Mouse (Mus musculus): Measurements from ENCODE around the gene Arhgap35.

The Arhgap35 gene

DNA sequence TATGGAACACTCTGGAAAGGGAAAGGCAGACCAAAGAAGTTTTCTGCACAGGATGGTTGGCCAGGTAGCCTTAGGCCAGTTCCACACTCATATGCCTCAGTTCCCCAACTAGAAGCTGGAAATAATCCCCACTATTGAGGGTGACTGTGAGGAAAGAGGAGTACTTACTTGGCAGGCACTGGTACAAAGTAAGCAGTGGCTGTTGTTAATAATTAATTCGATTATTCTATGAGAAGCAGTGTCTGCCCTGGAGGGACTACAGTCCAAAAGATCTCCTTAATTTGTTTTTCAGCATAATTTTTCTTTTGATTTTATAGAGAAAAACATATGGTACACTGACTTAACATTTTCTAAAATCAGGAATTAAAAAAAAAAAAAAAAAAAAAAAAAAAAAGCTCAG is 10.7 kb downstream of the Arhgap35 start:
- DNase-seq (ENCODE audit: low spot score in 2 of 2), result no peak

DNA sequence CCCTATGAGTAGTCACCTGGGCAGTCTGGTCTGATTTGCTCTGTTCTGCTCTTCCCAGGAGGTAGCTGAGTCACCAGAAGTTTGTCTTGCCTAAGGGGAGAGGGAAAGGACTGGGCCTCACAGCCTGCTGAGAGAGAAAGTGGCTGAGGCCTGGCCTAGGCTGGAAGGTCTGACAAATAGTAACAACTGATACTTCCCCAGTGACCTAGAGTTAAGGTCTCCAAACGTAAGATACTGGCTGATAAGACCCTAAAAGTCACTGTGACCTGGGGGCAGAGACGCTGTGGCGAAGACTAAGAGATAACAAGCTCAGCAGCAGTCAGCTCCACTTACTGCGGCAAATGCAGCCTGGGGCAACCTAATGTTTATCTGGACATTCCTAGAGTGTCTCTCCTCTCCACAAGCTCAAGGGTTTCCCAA is 13.1 kb downstream of the Arhgap35 start:
- peak in 1 of 2 experiments; percentile 2 for DNase-seq (ENCODE audit: low spot score in 2 of 2)

DNA sequence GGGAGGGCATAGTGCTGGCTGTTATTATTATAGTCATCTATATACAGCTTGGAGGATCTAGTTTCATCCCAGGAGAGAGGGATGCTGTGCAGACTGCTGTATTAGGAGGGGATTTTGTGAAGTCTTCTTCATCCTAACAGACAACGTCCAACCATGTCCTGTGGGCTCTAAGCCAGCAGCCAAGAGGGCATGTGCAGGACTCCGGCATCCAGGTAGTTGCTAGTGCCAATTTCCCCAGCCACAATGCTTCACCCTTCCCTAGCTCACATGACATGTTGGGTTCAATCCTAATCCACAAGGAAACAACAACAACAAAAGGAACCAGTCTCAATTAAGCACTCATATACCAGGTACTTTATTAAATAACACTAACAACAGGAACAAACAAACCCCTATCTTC is 15.8 kb downstream of the Arhgap35 start:
- DNase-seq (ENCODE audit: low spot score in 2 of 2), result no peak

DNA sequence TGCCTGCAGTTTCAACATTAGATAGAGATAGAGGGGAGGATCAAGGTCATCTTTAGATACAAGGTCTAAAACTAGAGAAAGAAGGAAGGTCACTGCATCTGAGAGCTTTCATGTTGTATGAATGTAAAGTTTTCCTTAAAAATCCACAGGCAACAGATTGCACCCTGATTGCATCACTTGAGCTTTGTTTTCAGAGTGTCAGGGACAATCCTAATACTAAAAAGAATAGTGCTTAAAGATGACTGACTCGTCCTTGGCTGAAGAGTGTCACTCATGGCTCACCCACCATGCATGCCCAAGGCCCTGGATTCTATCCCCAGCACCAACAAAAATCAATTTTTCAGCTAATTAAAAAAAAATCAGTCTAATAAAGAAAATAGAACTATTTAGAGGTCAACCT is 23.5 kb downstream of the Arhgap35 start:
- no peak for DNase-seq (ENCODE audit: low spot score in 2 of 2)

DNA sequence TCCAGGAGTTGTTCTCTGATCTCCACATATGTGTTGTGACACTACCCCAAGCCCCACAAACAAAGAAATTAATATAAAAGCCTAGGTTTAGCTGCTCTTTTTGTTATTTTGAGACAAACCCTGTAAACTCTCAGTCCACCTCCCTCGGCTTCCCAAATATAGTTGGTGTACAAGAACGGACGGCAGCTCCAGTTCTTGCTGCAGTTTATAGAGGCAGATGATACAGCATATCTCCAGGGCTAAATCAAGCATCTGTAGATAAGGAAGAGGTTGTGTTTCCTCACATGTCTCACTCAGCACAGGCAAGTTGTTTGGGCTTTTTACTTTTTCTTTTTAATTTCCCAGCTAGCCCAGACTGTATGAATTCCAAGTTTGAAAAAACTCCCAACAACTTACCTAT is 27.1 kb downstream of the Arhgap35 start:
- DNase-seq (ENCODE audit: low spot score in 2 of 2), result no peak

DNA sequence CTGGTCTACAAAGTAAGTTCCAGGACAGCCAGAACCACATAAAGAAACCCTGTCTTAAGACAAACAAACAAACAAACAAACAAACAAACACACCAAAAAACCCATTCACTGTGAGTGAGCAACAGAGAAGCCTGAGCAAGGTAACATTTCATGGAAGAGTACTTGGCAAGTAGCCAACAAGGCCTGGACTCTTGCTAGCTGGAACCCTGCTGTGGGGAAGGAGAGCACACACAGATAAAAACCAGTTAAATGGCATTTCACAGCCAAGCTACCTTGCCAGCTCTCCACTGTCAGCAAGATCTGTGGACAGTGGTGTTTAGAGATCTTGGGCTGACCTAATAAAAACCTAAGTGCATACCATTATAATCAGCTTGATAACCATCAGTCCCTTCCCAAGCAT is 30.4 kb downstream of the Arhgap35 start:
- DNase-seq (ENCODE audit: low spot score in 2 of 2), result no peak

DNA sequence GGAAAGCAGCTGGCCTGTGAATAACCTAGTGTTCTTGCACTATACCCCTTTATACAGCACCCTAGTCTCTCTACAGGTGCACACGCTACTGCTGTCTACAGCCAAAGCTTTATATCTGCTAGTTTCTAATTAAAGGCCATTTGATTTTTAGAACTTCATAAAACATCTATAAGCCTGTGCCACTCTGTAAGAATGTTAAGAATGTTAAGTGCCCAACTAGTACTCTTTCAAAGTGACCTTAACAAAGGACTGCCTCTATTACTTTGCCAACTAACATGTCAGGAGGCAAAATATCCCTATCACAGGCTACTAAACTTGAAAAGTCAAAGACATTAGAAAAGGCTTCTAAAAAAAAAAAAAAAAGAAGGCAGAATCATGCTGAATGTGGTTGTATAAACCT is 31.0 kb downstream of the Arhgap35 start:
- no peak for DNase-seq (ENCODE audit: low spot score in 2 of 2)

DNA sequence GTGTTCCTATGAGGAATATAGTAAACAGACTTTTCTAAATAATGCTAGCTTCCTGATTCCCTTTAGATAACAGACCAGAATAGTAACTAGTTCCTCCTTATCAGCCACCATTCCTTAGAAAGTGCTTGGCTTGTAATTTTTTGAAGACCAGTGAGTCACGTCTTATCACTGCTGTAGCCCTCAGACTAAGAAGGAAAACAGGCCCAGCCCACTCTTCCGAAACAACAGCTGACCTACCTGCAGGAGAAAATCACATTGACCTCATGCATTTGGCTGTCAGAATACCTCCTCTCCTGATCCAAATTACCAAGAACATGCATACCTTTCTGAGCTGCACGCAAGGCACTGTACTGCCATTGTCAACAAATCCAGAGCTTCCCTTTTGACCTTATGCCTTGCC is 32.5 kb downstream of the Arhgap35 start:
- DNase-seq (ENCODE audit: low spot score in 2 of 2), result no peak

DNA sequence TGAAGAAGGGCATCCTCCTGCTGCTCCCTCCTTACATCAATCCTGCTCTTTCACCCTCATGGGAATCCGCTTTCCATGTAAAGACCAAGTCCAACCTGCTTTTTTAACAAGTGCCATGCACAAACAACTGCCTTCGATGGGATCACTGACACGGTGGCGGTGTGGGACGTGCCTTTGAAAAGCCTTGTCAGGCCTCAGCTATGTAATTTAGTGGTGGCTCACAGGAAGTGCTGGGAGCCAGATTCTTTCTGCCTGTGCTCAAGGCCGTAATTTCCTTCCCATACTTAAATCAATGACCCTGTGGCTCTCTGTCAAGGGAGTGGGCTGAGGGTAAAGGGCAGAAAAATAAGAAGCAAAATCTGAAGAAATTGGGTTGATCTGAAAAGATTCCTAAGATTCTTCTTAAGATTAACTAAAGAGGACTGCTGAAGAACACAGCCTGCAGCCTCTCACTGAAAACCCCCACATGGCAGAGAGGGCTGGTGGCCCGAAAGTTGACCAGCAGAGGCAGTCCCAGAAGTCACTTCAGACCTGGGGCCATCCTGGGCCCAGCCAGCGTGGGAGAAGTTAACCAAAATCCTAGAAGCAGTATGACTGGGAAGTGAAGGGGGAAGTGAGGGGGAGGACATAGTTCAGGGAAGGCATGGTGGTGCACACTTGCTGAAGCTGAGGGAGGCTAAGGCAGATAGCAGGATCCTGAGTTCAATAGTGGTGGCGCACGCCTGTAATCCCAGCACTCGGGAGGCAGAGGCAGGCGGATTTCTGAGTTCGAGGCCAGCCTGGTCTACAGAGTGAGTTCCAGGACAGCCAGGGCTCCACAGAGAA is 33.3 kb downstream of the Arhgap35 start:
- peak; percentile 2 to 9 for DNase-seq (ENCODE audit: low spot score in 2 of 2)

DNA sequence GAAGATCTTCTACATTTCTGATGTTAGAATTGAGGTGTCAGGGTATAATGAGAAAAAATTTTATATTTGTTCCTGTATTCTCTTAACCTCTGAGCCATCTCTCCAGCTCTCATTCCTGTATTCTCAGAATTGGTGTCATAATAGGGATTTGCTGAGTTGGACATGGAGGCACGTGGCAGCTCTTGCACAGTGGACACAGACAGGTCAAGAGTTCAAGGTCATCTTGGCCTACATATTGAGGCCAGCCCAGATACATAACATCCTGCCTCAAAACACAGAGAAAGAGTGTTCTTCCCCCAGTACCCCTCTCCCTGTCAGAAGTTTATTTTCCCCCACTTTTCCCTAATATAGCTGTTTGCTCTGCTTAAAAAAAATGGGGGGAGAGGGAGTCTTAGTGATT is 38.1 kb downstream of the Arhgap35 start:
- no peak for DNase-seq (ENCODE audit: low spot score in 2 of 2)

DNA sequence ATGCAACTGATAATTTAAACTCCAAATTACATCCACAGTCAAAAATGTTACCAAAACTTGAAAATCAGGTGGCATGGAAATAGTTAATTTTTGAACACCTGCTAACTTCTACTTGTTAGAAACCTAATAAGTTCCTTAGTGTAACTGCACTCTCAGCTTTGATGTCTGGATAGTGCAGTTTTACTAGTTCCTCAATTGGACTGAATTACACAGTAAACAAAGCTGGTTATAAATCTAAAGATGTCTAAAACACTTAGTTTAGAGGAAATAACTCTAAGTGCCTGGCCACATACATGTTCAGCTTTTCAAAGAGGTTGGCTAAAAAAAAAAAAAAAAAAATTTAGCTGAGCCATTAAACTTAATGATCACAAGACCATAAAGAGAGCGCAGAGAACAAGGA is 43.6 kb downstream of the Arhgap35 start:
- DNase-seq (ENCODE audit: low spot score in 2 of 2), result no peak

DNA sequence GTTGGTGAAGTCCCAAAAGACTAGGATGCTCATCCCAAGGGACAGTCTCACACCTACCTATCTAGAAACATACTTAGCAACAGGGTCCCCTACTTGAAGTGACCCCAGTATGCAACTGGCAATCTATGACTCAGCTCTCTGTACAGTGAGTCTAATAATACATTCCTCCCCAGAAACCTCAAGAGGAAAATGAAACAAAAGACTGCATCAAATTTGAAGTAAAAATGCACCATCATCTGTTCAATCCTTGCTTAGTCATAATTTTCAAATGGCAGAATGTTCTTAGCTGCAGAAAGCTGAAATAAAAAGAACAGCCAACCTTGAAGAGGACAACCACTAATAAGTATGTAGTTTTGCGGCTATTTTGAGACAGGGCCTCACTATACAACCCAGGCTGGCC is 44.1 kb downstream of the Arhgap35 start:
- DNase-seq (ENCODE audit: low spot score in 2 of 2), result no peak

DNA sequence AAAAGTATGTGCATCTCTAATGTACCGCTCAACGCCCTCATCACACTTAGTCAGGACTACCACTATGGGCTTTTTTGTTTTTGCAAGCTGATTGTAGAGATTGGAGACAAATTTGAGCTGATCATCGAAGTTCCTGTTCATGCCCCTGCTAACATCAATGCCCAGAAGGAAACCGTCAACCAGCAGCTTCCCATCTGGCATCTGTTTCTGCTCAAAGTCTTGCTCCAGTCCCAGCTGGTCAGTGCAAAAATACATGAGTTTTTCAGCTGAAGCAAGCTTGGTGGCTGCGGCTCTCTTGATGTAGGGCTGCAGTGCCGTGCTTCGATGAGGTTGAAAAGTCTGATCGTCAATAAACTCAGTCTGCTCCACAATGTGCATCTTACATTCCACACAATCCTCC is 50.3 kb downstream of the Arhgap35 start:
- DNase-seq (ENCODE audit: low spot score in 2 of 2), result no peak

DNA sequence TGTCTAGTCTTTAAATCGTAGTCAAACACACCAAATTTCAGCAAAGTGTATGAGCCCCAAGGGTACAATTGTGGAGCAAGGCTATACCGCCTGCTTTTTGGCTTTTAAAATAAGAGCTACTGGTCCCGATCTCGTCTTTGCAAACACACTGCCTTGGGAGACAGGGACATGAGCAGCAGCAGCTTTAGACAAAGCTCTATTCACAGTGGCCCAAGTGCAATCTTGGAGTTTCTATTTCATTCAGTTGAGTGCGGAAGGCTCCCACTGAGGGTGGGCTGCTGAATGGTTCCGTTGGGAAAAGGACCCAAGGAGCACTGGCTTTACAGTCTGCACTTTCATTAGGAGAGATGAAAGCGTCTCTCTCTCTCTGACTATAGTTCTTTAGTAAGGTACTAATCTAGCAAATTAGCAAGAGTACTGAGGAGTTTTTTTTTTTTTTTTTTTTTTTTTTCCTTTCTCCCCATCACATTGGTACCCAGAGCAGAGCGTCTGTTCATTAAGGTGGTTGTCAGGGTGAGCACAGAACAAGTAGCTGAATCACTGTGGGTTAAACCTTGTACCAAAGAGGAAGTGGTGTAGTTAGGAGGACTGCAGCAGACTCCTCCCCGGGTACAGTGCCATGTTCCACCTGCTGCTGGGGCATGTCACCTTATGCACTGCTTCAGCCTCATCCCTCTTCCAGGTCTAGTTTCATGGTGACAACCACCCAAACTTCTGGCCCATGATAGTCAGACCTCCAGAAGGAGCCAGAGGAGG is 56.8 kb downstream of the Arhgap35 start:
- peak; percentile 22 to 25 for DNase-seq (ENCODE audit: low spot score in 2 of 2)

DNA sequence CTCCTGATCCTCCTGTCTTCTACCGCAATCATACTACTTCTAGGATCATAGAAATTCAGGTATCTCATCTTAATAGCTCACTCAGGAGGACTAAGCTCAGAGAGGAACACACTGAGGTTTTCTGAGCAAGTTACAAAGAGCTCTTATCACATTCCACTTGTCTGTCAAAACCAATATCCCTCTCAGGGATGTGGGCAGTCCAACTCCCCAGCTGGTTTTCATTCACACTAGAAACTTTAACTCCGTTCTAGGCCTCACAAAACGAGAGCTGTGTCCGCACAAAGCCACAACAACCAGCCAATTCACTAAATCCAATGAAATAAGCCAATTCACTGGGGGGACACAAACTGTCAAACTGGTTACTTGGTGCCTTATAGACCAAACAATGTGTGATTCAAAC is 57.5 kb downstream of the Arhgap35 start:
- DNase-seq (ENCODE audit: low spot score in 2 of 2), result no peak

DNA sequence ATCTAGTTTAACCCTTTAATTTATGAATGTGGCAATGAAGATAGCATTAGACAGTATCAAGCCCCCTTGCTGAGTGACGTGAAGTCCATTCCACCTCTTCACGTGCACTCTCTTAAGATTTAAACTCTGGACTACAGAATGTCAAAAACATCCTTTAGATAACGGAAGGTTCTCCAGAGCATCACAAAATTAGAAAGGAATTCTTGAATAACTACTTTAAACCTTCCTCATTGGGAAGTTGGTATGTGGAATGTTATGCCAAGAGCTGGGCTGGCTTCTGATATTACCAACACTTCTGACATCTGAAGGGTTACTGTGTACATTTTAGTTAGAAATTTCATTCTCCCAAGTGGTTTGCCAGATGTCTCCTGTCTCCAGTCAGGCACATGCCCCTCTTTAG is 60.6 kb downstream of the Arhgap35 start:
- no peak for DNase-seq (ENCODE audit: low spot score in 2 of 2)

DNA sequence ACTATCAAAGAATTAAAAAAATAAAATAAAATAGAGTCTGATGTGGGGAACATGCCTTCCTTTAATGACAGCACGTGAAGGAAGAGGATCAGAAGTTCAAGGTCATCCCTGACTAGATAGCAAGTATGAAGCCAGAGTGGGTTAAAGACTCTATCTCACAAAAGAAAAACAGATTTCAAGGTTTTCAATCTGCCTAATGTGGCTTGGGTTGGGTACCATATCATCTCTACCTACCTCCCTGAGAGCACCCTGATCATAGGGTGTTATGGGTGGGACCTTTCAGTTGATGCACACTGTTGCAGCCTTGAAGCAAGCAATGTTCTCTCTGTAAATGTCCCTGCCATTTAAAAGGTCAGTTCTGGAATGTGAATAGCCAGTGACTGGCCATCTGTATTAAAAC is 63.2 kb downstream of the Arhgap35 start:
- DNase-seq (ENCODE audit: low spot score in 2 of 2), result no peak

DNA sequence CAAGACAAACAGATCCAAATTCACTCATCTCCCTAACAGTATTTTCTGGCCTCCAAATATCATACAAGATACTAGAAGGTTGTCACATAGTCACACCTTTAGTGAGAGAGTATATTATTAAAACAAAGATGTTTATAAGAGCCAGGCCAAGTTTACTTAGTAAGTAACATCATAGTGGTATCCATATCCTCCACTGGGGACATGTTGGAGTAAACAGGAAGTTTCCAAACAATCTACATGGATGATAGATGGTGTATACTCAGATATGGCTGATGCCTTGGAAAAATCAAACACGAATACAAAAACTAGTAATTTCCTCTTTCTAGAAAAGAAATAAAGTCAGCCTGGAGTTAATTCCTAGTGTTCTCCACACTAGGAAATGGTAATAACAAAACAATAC is 65.5 kb downstream of the Arhgap35 start:
- no peak for DNase-seq (ENCODE audit: low spot score in 2 of 2)

DNA sequence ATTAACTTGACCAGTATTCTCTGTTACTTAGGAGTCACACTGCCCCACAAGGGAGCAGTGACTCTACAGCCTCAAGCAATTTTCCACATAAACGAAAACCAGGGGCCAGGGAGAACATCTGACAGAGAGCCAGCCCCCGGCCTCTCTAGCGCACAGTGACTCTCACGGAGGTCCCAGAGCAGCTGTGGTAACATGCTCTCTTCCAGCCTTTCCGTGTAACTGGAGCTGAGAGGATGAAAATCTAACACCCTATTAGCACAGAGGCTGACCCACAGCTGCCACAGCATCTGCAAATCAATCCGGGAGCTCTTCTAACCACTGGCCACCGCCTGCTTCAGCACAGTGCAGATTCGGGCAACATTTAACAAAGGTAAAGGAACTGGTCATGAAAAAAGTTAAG is 70.0 kb downstream of the Arhgap35 start:
- no peak for DNase-seq (ENCODE audit: low spot score in 2 of 2)

DNA sequence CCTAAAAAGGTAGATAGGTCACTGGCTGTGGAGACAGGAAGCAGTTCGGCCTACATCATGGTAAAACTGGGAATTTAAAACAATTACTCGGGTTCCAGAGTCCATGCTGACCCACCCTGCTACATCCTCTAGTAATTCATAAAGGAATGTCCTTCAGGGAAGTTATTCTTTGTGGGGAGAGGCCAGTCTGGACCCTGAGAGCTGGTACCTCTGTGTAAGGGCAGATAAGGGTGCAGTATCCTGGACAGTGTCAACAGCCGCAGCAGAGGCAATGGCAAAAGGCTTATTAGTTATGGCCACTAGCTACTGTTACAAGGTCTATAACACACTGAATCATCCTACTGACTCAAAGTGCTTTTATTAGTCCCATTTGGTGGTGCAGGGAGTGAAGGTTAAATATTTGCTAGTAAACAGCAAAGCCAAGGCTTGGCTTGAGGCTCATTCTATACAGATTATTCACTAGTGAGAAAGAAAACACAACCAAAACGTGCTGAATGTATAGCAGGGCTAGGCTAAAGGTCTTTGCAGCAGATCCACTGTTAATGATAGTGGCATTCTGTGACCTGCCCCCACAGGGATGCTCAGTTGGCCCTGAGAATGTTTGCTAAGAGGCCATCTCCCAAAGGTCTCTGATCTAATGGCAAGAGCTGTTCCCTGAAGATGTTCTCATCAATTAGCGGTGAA is 77.4 kb downstream of the Arhgap35 start:
- DNase-seq (ENCODE audit: low spot score in 2 of 2), result no peak

DNA sequence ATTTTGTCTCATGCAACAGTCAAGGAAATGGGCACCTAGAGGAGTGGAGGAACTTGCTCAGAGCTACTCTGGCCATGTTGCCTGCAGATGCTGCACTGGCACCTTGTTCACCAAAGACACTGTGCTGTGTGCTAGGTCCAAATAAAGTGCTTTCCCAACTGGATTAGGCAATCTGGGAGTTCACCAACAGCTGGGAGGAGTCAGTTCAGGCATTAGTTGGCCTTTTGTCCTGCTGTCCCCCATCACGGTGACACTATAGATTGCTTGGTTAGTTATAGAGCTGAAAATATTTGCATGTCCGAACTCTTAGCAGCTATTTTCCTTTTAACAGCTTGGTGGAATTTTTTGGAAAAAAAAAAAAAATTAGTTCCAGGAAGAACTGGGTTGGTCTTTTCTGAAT is 88.8 kb downstream of the Arhgap35 start:
- no peak for DNase-seq (ENCODE audit: low spot score in 2 of 2)

DNA sequence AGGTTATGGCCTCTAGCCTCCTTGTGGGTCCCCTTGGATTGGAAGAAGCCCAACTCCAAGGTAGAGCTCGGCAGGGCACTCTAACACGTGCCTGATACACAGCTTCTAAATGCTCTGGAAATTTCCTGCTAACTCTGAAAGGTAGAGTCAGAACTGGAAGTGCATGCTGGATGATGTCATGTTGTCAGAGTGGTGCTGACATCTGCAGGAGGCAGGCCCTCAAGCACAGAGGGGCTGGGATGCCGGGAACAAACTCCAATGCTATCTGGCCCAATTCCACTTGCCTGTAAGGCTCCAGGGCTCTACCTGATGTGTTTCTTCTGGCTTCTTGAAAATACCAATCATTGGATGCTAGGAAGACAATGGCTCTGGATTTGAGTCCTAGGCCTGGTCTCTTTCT is 89.3 kb downstream of the Arhgap35 start:
- DNase-seq (ENCODE audit: low spot score in 2 of 2), result no peak

DNA sequence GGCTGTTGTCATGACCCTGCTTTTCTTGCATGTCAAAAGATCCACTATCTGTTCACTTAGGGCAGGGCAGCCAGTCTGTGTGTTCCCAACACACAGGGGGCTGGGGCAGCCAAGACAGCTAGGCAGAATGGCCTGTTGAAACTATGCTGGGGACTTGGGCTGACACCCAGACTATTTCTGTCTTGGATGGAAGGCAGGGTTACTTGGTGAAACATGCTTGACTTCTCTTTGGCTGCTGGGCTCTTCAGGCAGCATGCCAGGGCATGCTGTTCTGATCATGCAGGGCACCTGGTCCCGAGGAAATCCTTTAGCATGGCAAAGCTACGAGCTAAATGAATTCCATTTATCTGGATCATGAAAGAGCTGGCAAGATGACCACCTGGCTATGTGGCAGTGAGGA is 90.5 kb downstream of the Arhgap35 start:
- no peak for DNase-seq (ENCODE audit: low spot score in 2 of 2)

Data from spleen, postnatal 36 days (tissue).